Mouse (Mus musculus): Measurements from ENCODE around the gene Dpf3. TPM values are rescaled to one million over a fixed set of nuclear protein-coding genes. Genes with fewer than 3 reads are reported as not detected.
A peak's percentile ranks its signal among the peaks of the same experiment; 100 is the strongest.

Gene Dpf3
- polyA plus RNA-seq, 1 experiment from 2014 or later: 12.2 TPM

DNA sequence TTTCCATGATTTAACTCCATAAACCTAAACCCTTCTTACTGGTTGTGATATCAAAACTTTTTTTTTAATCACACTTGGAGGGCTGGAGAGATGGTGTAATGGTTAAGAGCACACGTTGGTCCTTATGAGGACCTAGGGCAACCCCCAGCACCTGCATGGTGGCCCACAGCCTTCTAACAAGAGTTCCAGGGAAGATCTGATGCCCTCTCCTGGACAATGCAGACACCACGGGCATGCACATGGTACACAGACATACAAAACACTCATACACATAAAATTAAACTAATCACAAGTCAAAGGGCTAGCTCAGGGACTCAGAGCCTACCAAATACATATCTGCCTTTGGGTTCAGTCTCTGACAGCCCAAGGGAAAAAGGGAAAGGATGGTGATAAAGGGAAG, 2.2 kb upstream of the Dpf3 start:
- H3K4me2 ChIP-seq (replicated peaks; ENCODE audit: low read depth, low read length): no peak overlapping the region
- ATAC-seq (ENCODE audit: low FRiP score, low TSS enrichment): no peak
- no peaks in the 10 kb centered on the region; the same call in 1 of the 2 replicates for H3K27me3 ChIP-seq (ENCODE audit: insufficient read depth, low read length)
- no peak overlapping the region for H3K9ac ChIP-seq (replicated peaks; ENCODE audit: low read length)
- WGBS: 28% methylated on average over 2 of the region's 2 CpGs
- H3K4me1 ChIP-seq (ENCODE audit: insufficient read depth, low read length): peaks cover 25% of the 10 kb centered on the region
- H3K27ac ChIP-seq (ENCODE audit: low read length): no peak overlapping the region
- H3K9me3 ChIP-seq (ENCODE audit: low read length): peaks cover 4% of the 10 kb centered on the region; the same call in 1 of the 2 replicates
- no peaks in the 10 kb centered on the region for H3K36me3 ChIP-seq (ENCODE audit: insufficient read depth, low read length)
- no peak overlapping the region for H3K4me3 ChIP-seq (ENCODE audit: low read length)

DNA sequence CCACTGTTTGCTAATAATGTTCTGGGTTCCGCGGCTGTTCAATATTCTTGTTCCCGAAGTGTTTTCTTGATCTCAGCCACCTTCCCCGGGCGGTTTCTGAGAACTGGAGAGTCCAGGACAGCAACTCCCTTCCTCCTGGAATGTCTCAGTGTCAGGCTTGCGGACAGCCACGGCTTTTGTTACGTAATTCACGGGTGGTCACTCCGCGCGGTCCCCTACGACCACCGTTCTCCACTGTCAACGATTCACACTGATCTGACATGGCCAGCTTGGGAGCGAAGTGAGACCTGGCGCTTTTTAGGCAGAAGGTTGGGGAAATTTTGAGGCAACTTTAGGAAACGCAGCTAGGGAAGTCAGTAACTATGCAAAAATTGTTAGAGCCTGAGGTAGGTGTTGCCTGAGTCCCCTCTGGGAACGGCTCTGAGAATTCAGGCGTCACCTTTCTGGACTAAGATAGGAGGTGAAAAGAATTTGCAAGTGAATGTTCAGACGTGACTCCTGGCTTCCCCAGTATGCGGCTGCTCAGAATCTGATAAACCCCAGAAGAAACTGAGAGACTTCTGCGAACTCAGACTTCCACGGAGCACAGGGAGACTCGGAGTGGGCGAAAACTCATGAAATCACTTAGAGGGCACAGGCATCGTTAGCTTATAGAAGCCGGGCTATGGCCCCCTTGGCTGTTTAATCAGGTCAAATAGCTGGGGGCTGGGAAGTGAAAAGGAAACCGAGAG, 860 bp upstream of the Dpf3 start:
- peak overlapping the region; percentile 64 for H3K9ac ChIP-seq (replicated peaks; ENCODE audit: low read length)
- H3K9me3 ChIP-seq (ENCODE audit: low read length): peaks cover 4% of the 10 kb centered on the region; the same call in 1 of the 2 replicates
- H3K4me3 ChIP-seq (ENCODE audit: low read length): peak overlapping the region; percentile 83
- H3K27ac ChIP-seq (ENCODE audit: low read length): no peak overlapping the region
- H3K4me2 ChIP-seq (replicated peaks; ENCODE audit: low read depth, low read length): peak overlapping the region; percentile 99
- WGBS: under 1% methylated on average over 29 of the region's 29 CpGs
- no peaks in the 10 kb centered on the region for H3K36me3 ChIP-seq (ENCODE audit: insufficient read depth, low read length)
- H3K27me3 ChIP-seq (ENCODE audit: insufficient read depth, low read length): peaks cover 2% of the 10 kb centered on the region; the same call in 1 of the 2 replicates
- peaks cover 28% of the 10 kb centered on the region for H3K4me1 ChIP-seq (ENCODE audit: insufficient read depth, low read length)
- peak; percentile 39; the same call in 1 of the 2 replicates for ATAC-seq (ENCODE audit: low FRiP score, low TSS enrichment)

DNA sequence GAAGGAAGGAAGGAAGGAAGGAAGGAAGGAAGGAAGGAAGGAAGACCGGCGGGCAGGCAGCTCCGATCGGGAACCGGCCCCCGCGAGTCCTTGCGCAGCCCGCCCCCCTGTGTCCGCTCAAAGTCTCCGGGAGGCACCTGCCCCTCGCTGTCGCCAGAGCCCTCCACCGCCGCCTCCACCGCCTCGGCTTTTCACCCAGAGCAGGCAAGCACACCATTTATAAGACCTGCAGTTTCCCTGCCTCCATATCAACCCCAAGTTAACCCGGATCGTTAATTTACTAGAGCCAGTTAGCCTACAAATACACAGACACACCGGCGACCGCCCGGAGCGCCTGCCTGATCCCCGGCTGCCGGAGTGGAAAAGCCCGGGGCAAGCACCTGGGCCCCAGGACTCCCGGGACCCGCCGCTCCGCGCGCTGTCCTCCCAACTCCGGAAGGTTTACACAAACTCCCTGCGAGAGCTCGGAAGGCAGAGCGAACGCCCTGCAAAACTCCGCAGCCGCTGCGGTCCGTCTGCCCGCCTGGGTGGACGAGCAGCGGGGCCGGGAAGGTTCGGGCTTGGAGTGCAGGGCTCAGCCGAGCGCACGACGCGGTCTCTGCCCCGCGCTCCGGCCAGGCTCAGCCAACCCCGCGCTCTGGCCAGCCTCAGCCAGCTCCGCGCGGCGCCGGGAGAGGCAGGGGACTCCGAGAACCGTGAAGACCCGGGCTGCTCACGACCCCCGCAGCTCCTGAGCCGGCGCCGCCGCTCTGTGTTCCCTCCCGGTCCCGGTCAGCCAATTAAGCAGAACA, 650 bp downstream of the Dpf3 start:
- Histone ChIP-seq H3K9ac (replicated peaks; ENCODE audit: low read length) (peak overlapping the region; percentile 82), H3K36me3 (ENCODE audit: insufficient read depth, low read length) (no peaks in the 10 kb centered on the region), H3K4me3 (ENCODE audit: low read length) (peak overlapping the region; percentile 83), H3K27ac (ENCODE audit: low read length) (peak overlapping the region; percentile 90), H3K4me1 (ENCODE audit: insufficient read depth, low read length) (peaks cover 32% of the 10 kb centered on the region), H3K4me2 (replicated peaks; ENCODE audit: low read depth, low read length) (peak overlapping the region; percentile 99), H3K9me3 (ENCODE audit: low read length) (peaks cover 4% of the 10 kb centered on the region; the same call in 1 of the 2 replicates), H3K27me3 (ENCODE audit: insufficient read depth, low read length) (peaks cover 2% of the 10 kb centered on the region; the same call in 1 of the 2 replicates)
- peak; percentile 79 for ATAC-seq (ENCODE audit: low FRiP score, low TSS enrichment)
- WGBS: 0% methylated on average over 73 of the region's 73 CpGs

DNA sequence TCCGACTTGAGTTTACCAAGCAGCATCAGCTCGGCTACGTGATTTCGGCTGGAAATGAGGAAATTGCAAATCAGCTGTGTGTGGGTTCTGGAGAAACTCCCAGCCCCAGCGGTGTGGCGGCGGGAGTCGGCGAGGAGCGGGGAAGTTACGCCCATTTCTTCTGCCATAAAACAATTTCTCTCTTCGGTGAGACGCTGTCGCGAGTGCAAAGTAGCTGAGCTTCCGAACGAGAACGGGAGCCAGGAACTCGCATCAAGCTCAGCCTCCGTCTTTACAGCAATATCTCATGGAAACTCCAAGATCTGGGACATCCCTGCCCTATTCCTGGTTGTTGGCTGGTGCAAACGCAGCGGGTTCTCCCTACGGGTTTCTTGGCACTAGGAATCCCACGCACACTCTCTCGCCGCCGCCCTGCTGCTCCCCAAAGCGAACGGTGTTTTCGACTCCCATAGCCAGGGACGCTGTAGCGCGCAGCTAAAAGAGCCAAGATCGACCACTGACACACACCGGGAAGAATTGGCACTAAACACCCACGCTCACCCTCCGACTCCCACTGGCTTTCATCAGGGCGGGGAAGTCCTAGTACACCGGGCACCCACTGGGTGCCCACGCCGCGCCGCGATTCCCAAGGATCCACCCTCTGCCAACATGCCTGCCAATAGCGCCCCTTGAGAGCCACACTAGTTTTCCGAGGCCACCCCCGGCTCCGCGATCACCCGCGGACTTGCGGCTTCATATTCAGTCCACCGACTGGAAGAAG, 1.4 kb downstream of the Dpf3 start:
- peaks cover 38% of the 10 kb centered on the region for H3K4me1 ChIP-seq (ENCODE audit: insufficient read depth, low read length)
- peaks cover 2% of the 10 kb centered on the region; the same call in 1 of the 2 replicates for H3K27me3 ChIP-seq (ENCODE audit: insufficient read depth, low read length)
- no peaks in the 10 kb centered on the region for H3K36me3 ChIP-seq (ENCODE audit: insufficient read depth, low read length)
- no peaks in the 10 kb centered on the region for H3K9me3 ChIP-seq (ENCODE audit: low read length)
- peak overlapping the region; percentile 82 for H3K9ac ChIP-seq (replicated peaks; ENCODE audit: low read length)
- H3K27ac ChIP-seq (ENCODE audit: low read length): peak overlapping the region; percentile 90; the same call in 1 of the 2 replicates
- H3K4me3 ChIP-seq (ENCODE audit: low read length): peak overlapping the region; percentile 83
- WGBS: under 1% methylated on average over 53 of the region's 53 CpGs
- H3K4me2 ChIP-seq (replicated peaks; ENCODE audit: low read depth, low read length): peak overlapping the region; percentile 99
- ATAC-seq (ENCODE audit: low FRiP score, low TSS enrichment): no peak

DNA sequence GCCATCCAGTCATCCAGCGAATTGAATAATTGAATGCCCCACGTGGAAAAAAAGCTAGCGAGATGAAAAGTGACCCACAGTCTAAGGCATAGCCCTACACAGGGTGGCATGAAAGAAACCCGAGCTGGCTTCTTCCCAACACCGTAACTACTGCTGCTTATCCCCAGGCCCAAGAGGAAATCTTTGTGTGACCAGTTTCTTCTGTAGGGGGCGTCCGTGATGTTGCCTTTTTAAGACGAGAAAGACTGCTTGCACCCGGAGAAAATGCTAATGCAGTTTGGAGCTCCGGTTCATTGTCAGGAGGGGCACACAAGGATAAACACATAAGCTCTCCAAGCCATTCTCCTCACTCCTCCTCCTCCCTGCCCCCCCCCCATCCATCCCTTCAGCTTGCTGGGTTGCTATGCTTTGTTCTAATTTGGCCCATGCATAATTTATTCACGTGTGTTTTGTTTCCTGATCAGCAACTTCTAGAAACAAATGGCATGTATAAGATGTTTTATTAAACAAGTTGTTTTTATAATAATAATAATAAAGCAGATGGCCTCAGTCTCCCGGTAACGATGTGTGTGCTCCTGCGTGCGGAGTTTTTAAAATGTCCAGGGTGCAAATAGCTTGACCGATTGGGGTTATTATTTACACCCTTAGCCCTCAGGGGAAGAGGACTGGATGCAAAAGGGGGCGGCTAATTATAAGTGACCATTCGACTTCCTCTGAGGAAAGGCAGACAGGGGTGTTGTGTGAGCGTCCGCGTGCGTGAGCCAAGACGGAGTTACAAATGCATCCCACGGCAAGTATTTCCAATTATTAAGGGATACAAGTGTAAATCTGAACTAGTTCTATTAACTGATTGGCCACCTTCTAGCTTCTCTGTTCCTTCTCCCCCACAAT, 2.4 kb downstream of the Dpf3 start:
- H3K27me3 ChIP-seq (ENCODE audit: insufficient read depth, low read length): peaks cover 2% of the 10 kb centered on the region; the same call in 1 of the 2 replicates
- H3K9me3 ChIP-seq (ENCODE audit: low read length): no peaks in the 10 kb centered on the region
- no peak overlapping the region for H3K27ac ChIP-seq (ENCODE audit: low read length)
- no peak for ATAC-seq (ENCODE audit: low FRiP score, low TSS enrichment)
- no peaks in the 10 kb centered on the region for H3K36me3 ChIP-seq (ENCODE audit: insufficient read depth, low read length)
- 4% methylated on average over 24 of the region's 24 CpGs for WGBS
- peaks cover 41% of the 10 kb centered on the region for H3K4me1 ChIP-seq (ENCODE audit: insufficient read depth, low read length)
- H3K4me2 ChIP-seq (replicated peaks; ENCODE audit: low read depth, low read length): peak overlapping the region; percentile 99
- peak overlapping the region; percentile 83 for H3K4me3 ChIP-seq (ENCODE audit: low read length)
- 0 out of 2 replicates have a peak overlapping the region, but pooled peaks have one; percentile 82 for H3K9ac ChIP-seq (replicated peaks; ENCODE audit: low read length)

DNA sequence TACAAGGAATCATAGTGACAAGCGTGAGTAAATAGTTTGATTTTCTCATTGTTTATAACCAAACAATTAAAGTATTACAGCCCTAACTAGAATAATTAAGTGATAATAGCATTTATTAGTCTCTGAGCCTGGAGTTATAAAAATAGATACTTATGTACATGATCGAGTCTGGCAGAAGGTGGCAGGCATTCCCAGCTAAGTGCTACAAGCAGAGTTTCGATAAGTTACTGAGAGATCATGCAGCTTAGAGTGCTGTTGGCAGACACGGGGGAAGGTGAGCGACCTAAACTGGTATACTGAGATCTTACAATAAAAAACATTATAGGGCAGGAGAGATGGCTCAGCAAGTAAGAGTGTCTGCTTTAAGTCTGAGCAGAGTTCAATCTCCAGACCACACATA, 3.9 kb downstream of the Dpf3 start:
- ATAC-seq (ENCODE audit: low FRiP score, low TSS enrichment): no peak
- Histone ChIP-seq H3K4me3 (ENCODE audit: low read length) (no peak overlapping the region), H3K36me3 (ENCODE audit: insufficient read depth, low read length) (no peaks in the 10 kb centered on the region), H3K9me3 (ENCODE audit: low read length) (no peaks in the 10 kb centered on the region), H3K4me1 (ENCODE audit: insufficient read depth, low read length) (peaks cover 38% of the 10 kb centered on the region), H3K27ac (ENCODE audit: low read length) (no peak overlapping the region), H3K9ac (replicated peaks; ENCODE audit: low read length) (no peak overlapping the region), H3K27me3 (ENCODE audit: insufficient read depth, low read length) (peaks cover 2% of the 10 kb centered on the region; the same call in 1 of the 2 replicates), H3K4me2 (replicated peaks; ENCODE audit: low read depth, low read length) (no peak overlapping the region)
- 69% methylated on average over 5 of the region's 5 CpGs for WGBS

DNA sequence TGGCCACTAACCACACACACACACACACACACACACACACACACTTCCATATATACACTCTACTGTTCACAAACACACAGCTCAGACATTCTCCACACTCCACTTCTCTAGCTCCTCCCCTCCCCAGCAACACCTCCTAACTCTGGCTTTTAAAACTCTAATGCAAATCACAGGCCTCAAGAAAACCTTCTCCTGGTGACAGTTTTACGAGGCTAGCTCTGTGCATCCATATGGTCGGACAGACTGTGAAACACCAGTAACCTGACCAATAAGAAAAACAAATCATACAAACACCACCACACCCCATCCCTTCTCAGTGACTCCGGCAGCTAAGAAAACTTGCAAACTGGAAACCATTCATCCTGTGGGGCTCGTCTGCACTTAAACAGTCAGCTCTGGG, 6.1 kb downstream of the Dpf3 start:
- no peak overlapping the region for H3K9ac ChIP-seq (replicated peaks; ENCODE audit: low read length)
- H3K4me2 ChIP-seq (replicated peaks; ENCODE audit: low read depth, low read length): no peak overlapping the region
- no peak overlapping the region for H3K4me3 ChIP-seq (ENCODE audit: low read length)
- 15% methylated on average over 4 of the region's 4 CpGs for WGBS
- no peaks in the 10 kb centered on the region for H3K9me3 ChIP-seq (ENCODE audit: low read length)
- peak overlapping the region; percentile 43; the same call in 1 of the 2 replicates for H3K27ac ChIP-seq (ENCODE audit: low read length)
- peak; percentile 88 for ATAC-seq (ENCODE audit: low FRiP score, low TSS enrichment)
- H3K4me1 ChIP-seq (ENCODE audit: insufficient read depth, low read length): peaks cover 32% of the 10 kb centered on the region
- peaks cover 2% of the 10 kb centered on the region; the same call in 1 of the 2 replicates for H3K27me3 ChIP-seq (ENCODE audit: insufficient read depth, low read length)
- no peaks in the 10 kb centered on the region for H3K36me3 ChIP-seq (ENCODE audit: insufficient read depth, low read length)

DNA sequence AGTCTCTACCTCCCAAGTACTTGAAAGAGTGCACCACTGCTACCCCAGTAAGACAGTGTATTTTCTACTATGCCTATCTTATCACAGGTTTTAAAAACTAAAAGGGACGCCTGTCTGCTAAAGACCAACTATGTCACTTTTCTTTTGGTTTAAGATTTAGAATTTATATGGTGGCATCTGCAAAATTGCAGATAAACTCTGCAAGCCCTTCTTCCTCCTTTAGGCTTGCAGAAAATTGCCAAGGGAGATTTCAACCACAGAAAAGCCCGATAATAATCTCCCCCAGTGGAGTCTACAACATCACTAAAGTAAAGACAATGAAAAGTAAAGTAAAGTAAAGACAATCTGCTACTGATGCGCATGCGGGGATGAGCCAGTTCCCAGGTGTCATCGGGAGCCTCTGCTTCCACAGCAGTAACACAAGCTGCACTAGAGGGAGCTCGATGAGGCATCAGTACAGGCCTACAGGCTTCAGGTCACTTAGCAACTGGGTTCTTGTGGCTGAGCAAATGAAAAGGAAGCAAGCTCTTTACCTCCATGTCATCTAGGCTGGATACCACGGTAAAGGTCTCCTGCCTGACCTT, 7.6 kb downstream of the Dpf3 start:
- ATAC-seq (ENCODE audit: low FRiP score, low TSS enrichment): no peak
- Histone ChIP-seq H3K36me3 (ENCODE audit: insufficient read depth, low read length) (no peaks in the 10 kb centered on the region), H3K27ac (ENCODE audit: low read length) (no peak overlapping the region), H3K9ac (replicated peaks; ENCODE audit: low read length) (no peak overlapping the region), H3K4me1 (ENCODE audit: insufficient read depth, low read length) (peaks cover 35% of the 10 kb centered on the region), H3K4me3 (ENCODE audit: low read length) (no peak overlapping the region), H3K4me2 (replicated peaks; ENCODE audit: low read depth, low read length) (no peak overlapping the region), H3K9me3 (ENCODE audit: low read length) (no peaks in the 10 kb centered on the region), H3K27me3 (ENCODE audit: insufficient read depth, low read length) (peaks cover 2% of the 10 kb centered on the region; the same call in 1 of the 2 replicates)
- 72% methylated on average over 7 of the region's 7 CpGs for WGBS

Data from kidney, embryonic 16.5 days (tissue).